Comparison of ENCODE assay signal across 16 mouse cellular contexts in genomic region chr11:117819095-117819494, GRCm38 (mm10). TPM values are rescaled to one million over a fixed set of nuclear protein-coding genes. Genes with fewer than 3 reads are reported as not detected.
DNase-seq lines count a peak whose midpoint lies in the region; ATAC-seq and TF ChIP-seq lines count a peak whose summit lies in the region.
"Had no signal": no experiment of that assay in that cellular context is flagged by ENCODE, and none has a peak within 500 bp of the region (broad histone marks: within the 10 kb centered on the region; RNA-seq: fewer than 3 reads in every experiment).

No protein-coding gene starts in this region.

- H3K9me3 ChIP-seq in MEL (replicated peaks; ENCODE audit: insufficient read depth, low read length) = no peaks in the 10 kb centered on the region
- H3K9me3 ChIP-seq: limb, embryonic 15.5 days had no signal

- 46% methylated on average over 8 of the region's 8 CpGs for WGBS in heart, adult 2 months

- no peaks in the 10 kb centered on the region for H3K27me3 ChIP-seq in MEL (ENCODE audit: control insufficient read depth in 1 of 2, insufficient read depth in 2 of 2, low read length in 2 of 2)
- no peaks in the 10 kb centered on the region for H3K27me3 ChIP-seq in heart, adult 2 months (ENCODE audit: control insufficient read depth, insufficient read depth, low read length)
- H3K27me3 ChIP-seq: limb, embryonic 15.5 days had no signal

- intact Hi-C loops in heart, adult 2 months (cut with DNase I) = no loop called here
- intact Hi-C loops in heart, postnatal 10 days (cut with DNase I) = no loop called here

- peaks cover under 1 to 7% of the 10 kb centered on the region in 2 experiments; a peak in 3 of 4 replicates for H3K4me1 ChIP-seq in MEL (ENCODE audit: control insufficient read depth in 1 of 2, insufficient read depth in 2 of 2, low read length in 2 of 2)
- H3K4me1 ChIP-seq in heart, adult 2 months (ENCODE audit: control insufficient read depth, insufficient read depth, low read length) = peaks cover 14% of the 10 kb centered on the region

- no peak for TF ChIP-seq CTCF in MEL (IDR thresholded peaks at IDR 0.05 in 2 of 3, conservative IDR thresholded peaks at IDR 0.05 in 1 of 3; ENCODE audit: control insufficient read depth in 1 of 3, insufficient read depth in 1 of 3, low read depth in 2 of 3, low read length in 3 of 3, poor library complexity in 1 of 3, severe bottlenecking in 1 of 3)
- no peak for TF ChIP-seq CTCF in heart, adult 2 months (IDR thresholded peaks at IDR 0.05)

- peaks cover 7 to 9% of the 10 kb centered on the region in 2 experiments; a peak in 2 of 4 replicates for H3K36me3 ChIP-seq in MEL (ENCODE audit: control insufficient read depth in 1 of 2, insufficient read depth in 2 of 2, low read length in 2 of 2)
- H3K36me3 ChIP-seq in heart, adult 2 months (ENCODE audit: control insufficient read depth, insufficient read depth, low read length) = peaks cover 2% of the 10 kb centered on the region; the same call in 1 of the 2 replicates

- TF ChIP-seq RAD21 in MEL (IDR thresholded peaks at IDR 0.05; ENCODE audit: low read depth, low read length) = no peak

- no peak for TF ChIP-seq EP300 in MEL (IDR thresholded peaks at IDR 0.05; ENCODE audit: low read depth in 1 of 2, low read length in 2 of 2)
- peak; percentile 94 for TF ChIP-seq EP300 in heart, adult 2 months (IDR thresholded peaks at IDR 0.05; ENCODE audit: insufficient read depth, low read depth, low read length)

- TF ChIP-seq POLR2A in MEL (IDR thresholded peaks at IDR 0.05; ENCODE audit: control insufficient read depth in 1 of 2, insufficient read depth in 1 of 2, low read depth in 1 of 2, low read length in 2 of 2, poor library complexity in 1 of 2) = no peak
- TF ChIP-seq POLR2A in heart, adult 2 months (IDR thresholded peaks at IDR 0.05; ENCODE audit: insufficient read depth, low read depth, low read length) = peak; percentile 89

- no peak overlapping the region for H3K27ac ChIP-seq in MEL (ENCODE audit: control insufficient read depth, low read depth, low read length)
- peak overlapping the region; percentile 85 for H3K27ac ChIP-seq in heart, adult 2 months
- H3K27ac ChIP-seq: limb, embryonic 15.5 days had no signal

- DNase-seq in gastrocnemius, adult 18-20 months (ENCODE audit: low spot score) = peak; percentile 84
- DNase-seq in gastrocnemius, postnatal 10 days = no peak
- no peak for DNase-seq in MEL (ENCODE audit: low read depth, low spot score)
- DNase-seq in heart, adult 2 months = peak; percentile 55 to 80
- DNase-seq in heart, postnatal 10 days = peak; percentile 80 to 86
- no peak for DNase-seq in left cerebral cortex, adult 18-20 months (ENCODE audit: low spot score in 2 of 2)
- no peak for DNase-seq in layer of hippocampus, adult 9-10 months (ENCODE audit: low spot score)
- DNase-seq: adrenal gland, postnatal 10 days; kidney, adult 18-20 months; lung, postnatal 10 days; right cerebral cortex, postnatal 25 days had no signal

- H3K79me2 ChIP-seq in MEL (ENCODE audit: control insufficient read depth, insufficient read depth, low read length, poor library complexity) = peaks cover 10% of the 10 kb centered on the region
- H3K79me2 ChIP-seq in heart, adult 2 months (replicated peaks; ENCODE audit: control insufficient read depth, insufficient read depth, low read length) = no peaks in the 10 kb centered on the region

- ATAC-seq in monocyte, adult 5-6 weeks (replicated peaks; ENCODE audit: insufficient number of reproducible peaks, low FRiP score, low TSS enrichment, poor library complexity, severe bottlenecking) = no peak
- ATAC-seq: hindbrain, embryonic 16.5 days had no signal

- H3K9ac ChIP-seq in MEL (ENCODE audit: control insufficient read depth, low read depth, low read length, poor library complexity, severe bottlenecking) = no peak overlapping the region
- H3K9ac ChIP-seq in heart, adult 2 months (ENCODE audit: low read depth, low read length) = 0 out of 2 replicates have a peak overlapping the region, but pooled peaks have one; percentile 15
- H3K9ac ChIP-seq: limb, embryonic 15.5 days had no signal

- no peak overlapping the region for H3K4me3 ChIP-seq in MEL (ENCODE audit: control insufficient read depth in 1 of 2, insufficient read depth in 1 of 2, low read depth in 2 of 2, low read length in 2 of 2)
- no peak overlapping the region for H3K4me3 ChIP-seq in heart, adult 2 months
- H3K4me3 ChIP-seq: limb, embryonic 15.5 days had no signal

TF ChIP-seq in MEL, 35 proteins besides CTCF, POLR2A, EP300 and RAD21:
- no peak for TF ChIP-seq E2F4 (IDR thresholded peaks at IDR 0.05; ENCODE audit: borderline replicate concordance, low read depth, low read length)
- TF ChIP-seq SMC3 (IDR thresholded peaks at IDR 0.05; ENCODE audit: low read depth, low read length) = 0 out of 2 replicates have a peak, but pooled peaks have one; percentile 4
- no peak for TF ChIP-seq CHD1 (IDR thresholded peaks at IDR 0.05; ENCODE audit: low read depth, low read length)

RNA-seq across cellular contexts. Expression of gene Afmid, which starts 6.6 kb away (rescaled TPM):
- 1 to 10 TPM; 2.8 to 4.5 TPM for total RNA-seq in gastrocnemius, adult 18-20 months (2021)
- total RNA-seq in gastrocnemius, postnatal 10 days (2021) = 1 to 10 TPM; 5.1 to 5.3 TPM
- total RNA-seq in MEL (2012; rRNA removed) = 3.3 and 3.5 TPM in 2 replicates
- 1 to 10 TPM in 1 of 2 experiments, not detected in 1; 3.8 TPM for polyA plus RNA-seq in MEL (2012; ENCODE audit: insufficient read depth in 1 of 2, insufficient read length in 2 of 2, low read depth in 1 of 2, low replicate concordance in 2 of 2, missing spikeins in 1 of 2)
- total RNA-seq in heart, adult 2 months (2021) = 1 to 10 TPM; 2.5 to 3.2 TPM
- 11.8 and 14.3 TPM in 2 replicates for polyA plus RNA-seq in heart, adult 2 months (2012; rRNA removed)
- 1 to 10 TPM; 7.4 to 10.0 TPM for total RNA-seq in heart, postnatal 10 days (2021)
- 1 to 10 TPM; 4.1 to 6.3 TPM for total RNA-seq in left cerebral cortex, adult 18-20 months (2021)
- 6.3 to 21.1 TPM (median 12.4 TPM) in 3 replicates for total RNA-seq in monocyte, adult 5-6 weeks (2017)

RNA-seq across cellular contexts. Expression of gene Tk1, which starts 6.8 kb away (rescaled TPM):
- total RNA-seq in gastrocnemius, adult 18-20 months (2021) = 1 to 10 TPM; 3.0 to 4.7 TPM
- total RNA-seq in gastrocnemius, postnatal 10 days (2021) = 10 to 100 TPM; 14.3 to 20.5 TPM
- 171 and 172 TPM in 2 replicates for total RNA-seq in MEL (2012; rRNA removed)
- 100 to 1,000 TPM in 1 of 2 experiments, not detected in 1; 188 TPM for polyA plus RNA-seq in MEL (2012; ENCODE audit: insufficient read depth in 1 of 2, insufficient read length in 2 of 2, low read depth in 1 of 2, low replicate concordance in 2 of 2, missing spikeins in 1 of 2)
- 1 to 10 TPM; 1.9 to 2.0 TPM for total RNA-seq in heart, adult 2 months (2021)
- 3.0 and 3.7 TPM in 2 replicates for polyA plus RNA-seq in heart, adult 2 months (2012; rRNA removed)
- total RNA-seq in heart, postnatal 10 days (2021) = 10 to 100 TPM; 22.9 to 27.9 TPM
- total RNA-seq in left cerebral cortex, adult 18-20 months (2021) = under 1 TPM; 0.84 to 0.98 TPM
- 2.4 to 5.5 TPM (median 3.0 TPM) in 3 replicates for total RNA-seq in monocyte, adult 5-6 weeks (2017)

RNA-seq across cellular contexts. Expression of gene Gm20708, which starts 9.6 kb away (rescaled TPM):
- under 1 TPM; 0.47 to 0.68 TPM for total RNA-seq in gastrocnemius, adult 18-20 months (2021)
- 1 to 10 TPM; 1.2 to 3.3 TPM for total RNA-seq in gastrocnemius, postnatal 10 days (2021)
- total RNA-seq in MEL (2012; rRNA removed) = 0.46 and 0.85 TPM in 2 replicates
- polyA plus RNA-seq in MEL (2012; ENCODE audit: insufficient read depth in 1 of 2, insufficient read length in 2 of 2, low read depth in 1 of 2, low replicate concordance in 2 of 2, missing spikeins in 1 of 2) = under 1 TPM in 1 of 2 experiments, not detected in 1; 0.70 TPM
- total RNA-seq in heart, adult 2 months (2021) = under 1 TPM; 0.44 to 0.48 TPM
- polyA plus RNA-seq in heart, adult 2 months (2012; rRNA removed) = 0.57 and 0.79 TPM in 2 replicates
- total RNA-seq in heart, postnatal 10 days (2021) = 1 to 10 TPM; 1.5 to 2.5 TPM
- total RNA-seq in left cerebral cortex, adult 18-20 months (2021) = 1 to 10 TPM in 1 of 2 experiments, under 1 TPM in 1; 0.86 to 2.6 TPM
- 3.7 to 10.5 TPM (median 5.6 TPM) in 3 replicates for total RNA-seq in monocyte, adult 5-6 weeks (2017)
- polyA plus RNA-seq: embryonic facial prominence, embryonic 11.5 days; large intestine, adult 2 months had no signal

RNA-seq across cellular contexts. Expression of gene Syngr2, which starts 9.6 kb away (rescaled TPM):
- 100 to 1,000 TPM; 182 to 192 TPM for total RNA-seq in gastrocnemius, adult 18-20 months (2021)
- total RNA-seq in gastrocnemius, postnatal 10 days (2021) = 10 to 100 TPM; 90.3 to 95.1 TPM
- total RNA-seq in MEL (2012; rRNA removed) = 160 and 189 TPM in 2 replicates
- polyA plus RNA-seq in MEL (2012; ENCODE audit: insufficient read depth in 1 of 2, insufficient read length in 2 of 2, low read depth in 1 of 2, low replicate concordance in 2 of 2, missing spikeins in 1 of 2) = 100 to 1,000 TPM in 1 of 2 experiments, not detected in 1; 384 TPM
- total RNA-seq in heart, adult 2 months (2021) = 100 to 1,000 TPM; 109 to 129 TPM
- polyA plus RNA-seq in heart, adult 2 months (2012; rRNA removed) = 217 and 273 TPM in 2 replicates
- total RNA-seq in heart, postnatal 10 days (2021) = 100 to 1,000 TPM; 100 to 105 TPM
- 10 to 100 TPM in 1 of 2 experiments, 1 to 10 TPM in 1; 9.3 to 15.8 TPM for total RNA-seq in left cerebral cortex, adult 18-20 months (2021)
- total RNA-seq in monocyte, adult 5-6 weeks (2017) = 134 to 139 TPM (median 137 TPM) in 3 replicates

RNA-seq across cellular contexts. Expression of gene 6030468B19Rik, which starts 21.6 kb away (rescaled TPM):
- not detected for total RNA-seq in gastrocnemius, adult 18-20 months (2021)
- total RNA-seq in gastrocnemius, postnatal 10 days (2021) = not detected
- 1.1 and 2.7 TPM in 2 replicates for total RNA-seq in MEL (2012; rRNA removed)
- 1 to 10 TPM in 1 of 2 experiments, not detected in 1; 5.1 TPM for polyA plus RNA-seq in MEL (2012; ENCODE audit: insufficient read depth in 1 of 2, insufficient read length in 2 of 2, low read depth in 1 of 2, low replicate concordance in 2 of 2, missing spikeins in 1 of 2)
- not detected for total RNA-seq in heart, adult 2 months (2021)
- polyA plus RNA-seq in heart, adult 2 months (2012; rRNA removed) = 0.16 TPM in 1 of 2 replicates, not detected in the other
- not detected for total RNA-seq in heart, postnatal 10 days (2021)
- not detected for total RNA-seq in left cerebral cortex, adult 18-20 months (2021)
- total RNA-seq in monocyte, adult 5-6 weeks (2017) = not detected in 3 replicates
- polyA plus RNA-seq: hindbrain, embryonic 16.5 days had no signal

Comparison
In these comparisons a context has a peak if more than half of its experiments do, and no peak if none do; other contexts are left out.
1. DNase-seq: peak in gastrocnemius, adult 18-20 months (single experiment), heart, adult 2 months (2 of 2) and heart, postnatal 10 days (2 of 2); none in gastrocnemius, postnatal 10 days (single experiment), MEL (single experiment), left cerebral cortex, adult 18-20 months (0 of 2) and layer of hippocampus, adult 9-10 months (single experiment).